Mouse (Mus musculus) intestine, embryonic 16.5 days (tissue): ENCODE measurements at regions not wholly inside any gene's neighbourhood (a gene's known extent, or its start where the extent isn't known, plus 50 kb on each side); places are given as distances from the start of the nearest gene placed in this dataset.
A peak's percentile ranks its signal among the peaks of the same experiment; 100 is the strongest.

Experiments
- ATAC-seq: fragments of 200-750 bp; cut with Nextera tagmentation; 2 replicates; pipeline ENCODE4 v1.8.0; 2017; ENCODE audit warnings: moderate TSS enrichment, moderate library complexity
- H3K27ac ChIP-seq: fragments of 300-500 bp; sonication (generic); 2 replicates; pipeline ENCODE4 v1.5.1; 2014; ENCODE audit warnings: mild to moderate bottlenecking, low read length
- H3K27me3 ChIP-seq: fragments of 300-500 bp; sonication (generic); replicated peaks from 2 replicates; pipeline ENCODE4 v1.6.1; 2014; ENCODE audit warnings: low read length, control low read depth, mixed read lengths; ENCODE audit not compliant: control insufficient read depth, insufficient read depth
- H3K36me3 ChIP-seq: fragments of 300-500 bp; sonication (generic); 2 replicates; pipeline ENCODE4 v1.6.1; 2014; ENCODE audit warnings: low read length, control low read depth; ENCODE audit not compliant: control insufficient read depth, insufficient read depth
- H3K4me1 ChIP-seq: fragments of 300-500 bp; sonication (generic); 2 replicates; pipeline ENCODE4 v1.6.1; 2014; ENCODE audit warnings: low read length, control low read depth, mixed read lengths; ENCODE audit not compliant: control insufficient read depth, insufficient read depth
- H3K4me2 ChIP-seq: fragments of 300-500 bp; sonication (generic); 2 replicates; pipeline ENCODE4 v1.6.1; 2014; ENCODE audit warnings: low read depth, low read length, control low read depth
- H3K4me3 ChIP-seq: fragments of 300-500 bp; sonication (generic); 2 replicates; pipeline ENCODE4 v1.5.1; 2014; ENCODE audit warnings: mild to moderate bottlenecking, low read length
- H3K9ac ChIP-seq: fragments of 300-500 bp; sonication (generic); 2 replicates; pipeline ENCODE4 v1.6.1; 2014; ENCODE audit warnings: low read depth, low read length
- H3K9me3 ChIP-seq: fragments of 300-500 bp; sonication (generic); 2 replicates; pipeline ENCODE4 v1.6.1; 2016; ENCODE audit warnings: low read length, control low read depth; ENCODE audit not compliant: control insufficient read depth
- WGBS: fragments of 180-500 bp; shearing (Covaris S2); extraction: QIAGEN DNeasy Blood & Tissue Kit; methylation state at CpG from one replicate; pipeline ENCODE4 v1.1.7; 2014; 5-methylcytosine and 5-hydroxymethylcytosine counted together

- 61% methylated on average over 4 of the region's 4 CpGs for WGBS
Measured at GRCm38 (mm10) chr8:24364685-24365084, 361.0 kb downstream of the Adam3 start.

DNA sequence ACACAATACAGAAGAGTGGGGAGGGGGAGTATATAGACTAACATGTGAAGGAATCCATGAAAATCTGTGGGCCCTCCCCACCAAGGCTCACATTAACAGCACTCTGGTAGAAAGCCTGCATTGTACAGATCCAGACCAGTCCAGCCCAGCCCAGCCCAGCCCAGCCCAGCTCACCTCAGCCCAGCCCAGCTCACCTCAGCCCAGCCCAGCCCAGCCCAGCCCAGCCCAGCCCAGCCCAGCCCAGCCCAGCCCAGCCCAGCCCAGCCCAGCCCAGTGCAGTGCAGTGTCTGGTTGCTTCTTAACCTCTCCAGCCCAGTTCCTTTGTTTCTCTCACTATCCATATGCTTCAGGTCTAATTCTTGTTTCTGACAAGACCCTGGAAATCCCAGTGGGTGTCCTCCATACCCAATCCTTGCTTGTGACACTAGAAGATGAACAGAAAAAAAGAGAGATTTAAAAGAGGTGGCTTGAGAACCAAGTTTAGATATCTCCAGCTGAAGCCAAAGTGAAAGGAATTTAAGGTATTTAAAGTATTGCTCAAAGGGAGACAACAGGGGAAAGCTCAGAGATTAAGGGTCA lies 366.5 kb downstream of the Adam3 start:
- Histone ChIP-seq H3K4me2 (no peak overlapping the region), H3K27ac (no peak overlapping the region), H3K27me3 (no peaks in the 10 kb centered on the region), H3K36me3 (no peaks in the 10 kb centered on the region), H3K4me1 (no peaks in the 10 kb centered on the region), H3K4me3 (no peak overlapping the region), H3K9me3 (no peaks in the 10 kb centered on the region), H3K9ac (no peak overlapping the region)
- ATAC-seq = peak; percentile 84

More at GRCm38 (mm10) chr8:24364685-24365084, 361.0 kb downstream of the Adam3 start:
- no peak for ATAC-seq
- Histone ChIP-seq H3K27me3 (no peaks in the 10 kb centered on the region), H3K4me2 (no peak overlapping the region), H3K4me3 (no peak overlapping the region), H3K27ac (no peak overlapping the region), H3K9me3 (no peaks in the 10 kb centered on the region), H3K4me1 (0 out of 2 replicates have a peak, but pooled peaks cover 2% of the 10 kb centered on the region), H3K36me3 (no peaks in the 10 kb centered on the region), H3K9ac (no peak overlapping the region)

DNA sequence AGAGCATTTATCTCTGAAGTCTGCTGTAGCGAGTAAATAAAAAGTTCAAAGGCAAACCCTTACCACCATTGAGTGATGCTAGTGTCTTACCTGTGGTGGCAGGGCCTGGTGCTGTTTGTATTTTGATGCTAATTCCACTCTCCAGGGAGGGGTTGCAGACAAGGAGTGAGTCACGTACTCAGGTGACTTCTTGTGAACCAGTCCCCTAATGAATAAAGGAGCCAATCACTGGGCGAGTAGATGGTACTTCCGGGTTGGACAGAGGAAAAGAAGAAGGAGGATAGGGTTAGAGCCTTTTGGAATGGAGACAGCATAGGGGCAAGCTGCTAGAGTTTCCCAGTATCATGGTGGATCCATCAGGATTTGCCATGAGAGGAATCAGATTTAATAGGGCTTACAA lies 370.5 kb downstream of the Adam3 start:
- no peak overlapping the region for H3K4me3 ChIP-seq
- no peak overlapping the region for H3K27ac ChIP-seq
- no peaks in the 10 kb centered on the region for H3K4me1 ChIP-seq
- no peak overlapping the region for H3K4me2 ChIP-seq
- no peaks in the 10 kb centered on the region for H3K27me3 ChIP-seq
- ATAC-seq = no peak
- no peaks in the 10 kb centered on the region for H3K36me3 ChIP-seq
- WGBS = 89% methylated on average over 4 of the region's 4 CpGs
- no peak overlapping the region for H3K9ac ChIP-seq
- no peaks in the 10 kb centered on the region for H3K9me3 ChIP-seq

- Histone ChIP-seq H3K9ac (no peak overlapping the region), H3K27ac (no peak overlapping the region), H3K36me3 (no peaks in the 10 kb centered on the region), H3K4me2 (no peak overlapping the region), H3K27me3 (no peaks in the 10 kb centered on the region), H3K4me1 (no peaks in the 10 kb centered on the region), H3K9me3 (no peaks in the 10 kb centered on the region), H3K4me3 (no peak overlapping the region)
- no peak for ATAC-seq
- 77% methylated on average over 7 of the region's 7 CpGs for WGBS
Measured at GRCm38 (mm10) chr8:24353842-24354241, 371.8 kb downstream of the Adam3 start.

DNA sequence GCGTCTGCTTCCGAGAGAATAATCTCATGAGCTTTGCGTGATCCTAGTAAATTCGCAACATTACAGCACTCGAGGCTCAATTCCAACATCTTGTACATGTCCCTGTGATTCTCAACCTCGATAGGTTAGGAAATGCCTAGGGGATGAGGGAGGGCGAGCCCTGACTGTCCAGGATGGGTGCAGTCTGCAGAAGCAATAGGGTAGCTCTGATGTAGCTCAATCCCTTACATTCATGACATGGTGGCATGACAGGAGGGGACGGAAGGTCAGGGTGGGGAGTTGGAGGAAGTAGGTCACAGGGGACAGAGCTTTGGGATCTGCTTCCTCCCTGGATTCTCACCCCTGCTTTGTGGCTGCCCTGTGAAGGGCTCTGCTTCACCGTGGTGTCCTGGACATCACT lies 373.3 kb downstream of the Adam3 start:
- Histone ChIP-seq H3K27ac (no peak overlapping the region), H3K4me3 (peak overlapping the region; percentile 23; the same call in 1 of the 2 replicates)
- WGBS = 42% methylated on average over 9 of the region's 9 CpGs

DNA sequence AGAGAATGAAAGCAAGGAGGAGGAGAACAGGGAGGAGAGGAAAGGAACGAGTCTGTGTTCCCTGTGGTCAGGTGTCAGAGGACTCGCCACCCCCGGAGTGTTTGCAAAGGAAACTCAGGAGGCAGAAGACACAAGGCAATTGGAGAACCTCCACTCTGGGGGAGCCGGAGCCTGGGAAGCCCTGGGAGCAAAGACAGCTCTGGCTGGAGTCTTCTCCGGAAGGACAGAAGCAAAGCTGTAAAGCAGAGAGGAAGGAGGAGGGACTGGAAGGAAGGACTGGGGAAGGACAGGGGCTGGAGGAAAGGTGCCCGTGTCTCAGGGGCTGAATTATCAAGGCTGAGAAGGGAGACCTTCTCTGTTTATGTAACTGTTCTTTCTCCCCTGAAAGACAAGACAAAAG lies 373.9 kb downstream of the Adam3 start:
- Histone ChIP-seq H3K36me3 (no peaks in the 10 kb centered on the region), H3K27me3 (no peaks in the 10 kb centered on the region), H3K9ac (peak overlapping the region; percentile 55), H3K4me2 (peak overlapping the region; percentile 55), H3K9me3 (no peaks in the 10 kb centered on the region), H3K27ac (no peak overlapping the region), H3K4me3 (peak overlapping the region; percentile 23), H3K4me1 (no peaks in the 10 kb centered on the region)
- WGBS = 6% methylated on average over 6 of the region's 6 CpGs
- ATAC-seq = no peak

More for the DNA sequence above, 373.3 kb downstream of the Adam3 start:
- Histone ChIP-seq H3K27me3 (no peaks in the 10 kb centered on the region), H3K9ac (no peak overlapping the region), H3K4me1 (no peaks in the 10 kb centered on the region), H3K36me3 (no peaks in the 10 kb centered on the region), H3K4me2 (peak overlapping the region; percentile 55), H3K9me3 (no peaks in the 10 kb centered on the region)
- ATAC-seq = no peak

- Histone ChIP-seq H3K9ac (no peak overlapping the region), H3K27me3 (no peaks in the 10 kb centered on the region), H3K9me3 (no peaks in the 10 kb centered on the region), H3K4me3 (no peak overlapping the region), H3K4me1 (no peaks in the 10 kb centered on the region), H3K27ac (no peak overlapping the region), H3K4me2 (no peak overlapping the region), H3K36me3 (no peaks in the 10 kb centered on the region)
- WGBS = 77% methylated on average over 6 of the region's 6 CpGs
- ATAC-seq = no peak
Measured at GRCm38 (mm10) chr8:24346390-24347113, 379.1 kb downstream of the Adam3 start.

GRCm38 (mm10) chr8:24338694-24339093 lies 387.0 kb downstream of the Adam3 start:
- ATAC-seq = no peak
- Histone ChIP-seq H3K36me3 (no peaks in the 10 kb centered on the region), H3K27me3 (no peaks in the 10 kb centered on the region), H3K9ac (no peak overlapping the region), H3K4me2 (no peak overlapping the region), H3K27ac (no peak overlapping the region), H3K9me3 (no peaks in the 10 kb centered on the region), H3K4me1 (no peaks in the 10 kb centered on the region), H3K4me3 (no peak overlapping the region)
- WGBS = 93% methylated on average over 9 of the region's 9 CpGs

DNA sequence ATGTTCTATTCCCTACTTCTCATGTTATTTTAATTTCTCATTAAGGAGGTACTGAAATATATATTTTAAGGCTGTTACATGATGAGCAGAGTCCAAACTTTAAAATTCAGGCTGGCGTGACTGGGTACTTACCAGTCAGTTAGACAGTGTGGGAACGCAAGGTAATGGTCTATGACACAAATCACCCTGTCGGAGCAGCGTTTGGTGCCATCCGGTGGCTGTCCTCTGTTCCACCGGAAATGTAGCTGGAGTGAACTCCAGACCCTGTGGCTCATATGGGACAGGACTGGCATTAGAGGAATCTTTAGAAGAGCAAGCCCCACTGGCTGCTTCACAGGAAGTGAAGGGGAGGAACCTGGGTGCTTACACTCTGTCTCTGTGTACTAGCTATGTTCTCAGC lies 388.0 kb downstream of the Adam3 start:
- Histone ChIP-seq H3K4me3 (no peak overlapping the region), H3K4me1 (no peaks in the 10 kb centered on the region), H3K36me3 (no peaks in the 10 kb centered on the region), H3K27ac (no peak overlapping the region), H3K27me3 (no peaks in the 10 kb centered on the region), H3K9ac (no peak overlapping the region), H3K9me3 (no peaks in the 10 kb centered on the region), H3K4me2 (no peak overlapping the region)
- ATAC-seq = no peak
- WGBS = 44% methylated on average over 6 of the region's 6 CpGs
